Mouse (Mus musculus) heart, embryonic 10.5 days (tissue): ENCODE measurements at regions not wholly inside any gene's neighbourhood (a gene's known extent, or its start where the extent isn't known, plus 50 kb on each side); places are given as distances from the start of the nearest gene placed in this dataset.
A peak's percentile ranks its signal among the peaks of the same experiment; 100 is the strongest.

Source experiments
- DNase-seq: peaks from one replicate; pipeline ENCODE4 v3.0.0-alpha.2; 2017; ENCODE audit warnings: low spot score
- H3K27ac ChIP-seq: fragments of 300-500 bp; sonication (generic); 2 replicates; pipeline ENCODE4 v1.5.1; 2016; ENCODE audit warnings: mild to moderate bottlenecking
- H3K27me3 ChIP-seq: fragments of 300-500 bp; sonication (generic); 2 replicates; pipeline ENCODE4 v1.6.1; 2016; ENCODE audit warnings: mild to moderate bottlenecking; ENCODE audit not compliant: poor library complexity, insufficient read depth, severe bottlenecking
- H3K36me3 ChIP-seq: fragments of 300-500 bp; sonication (generic); 2 replicates; pipeline ENCODE4 v1.6.1; 2016; ENCODE audit warnings: mild to moderate bottlenecking, moderate library complexity
- H3K4me1 ChIP-seq: fragments of 300-500 bp; sonication (generic); 2 replicates; pipeline ENCODE4 v1.6.1; 2016; ENCODE audit warnings: mild to moderate bottlenecking
- H3K4me3 ChIP-seq: fragments of 300-500 bp; sonication (generic); 2 replicates; pipeline ENCODE4 v1.5.1; 2016; ENCODE audit warnings: mild to moderate bottlenecking, moderate library complexity
- H3K9me3 ChIP-seq: fragments of 300-500 bp; sonication (generic); 2 replicates; pipeline ENCODE4 v1.6.1; 2016; ENCODE audit warnings: mild to moderate bottlenecking, moderate library complexity
- WGBS: fragments of 180-500 bp; shearing (Covaris S2); methylation state at CpG from one replicate; pipeline ENCODE4 v1.1.7; 2016; 5-methylcytosine and 5-hydroxymethylcytosine counted together

DNA sequence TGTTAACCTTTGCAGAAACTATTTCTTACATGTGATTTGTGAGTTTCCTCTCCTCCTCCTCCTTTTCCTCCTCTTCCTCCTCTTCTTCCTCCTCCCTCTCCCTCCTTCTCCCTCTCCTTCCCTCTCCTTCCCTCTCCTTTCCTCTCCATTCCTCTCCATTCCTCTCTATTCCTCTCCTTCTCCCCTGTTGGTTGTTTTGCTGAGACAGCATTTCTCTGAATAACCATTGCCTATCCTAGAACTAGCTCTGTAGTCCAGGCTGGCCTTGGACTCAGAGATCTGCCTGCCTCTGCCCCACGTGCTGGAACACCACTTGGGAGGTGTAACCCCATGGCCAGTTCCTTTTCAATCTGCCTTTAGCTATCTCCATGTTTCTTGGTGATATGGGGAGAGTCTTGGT lies 133.7 kb upstream of the Gdnf start:
- Histone ChIP-seq H3K27me3 (no peaks in the 10 kb centered on the region), H3K4me3 (no peak overlapping the region), H3K9me3 (no peaks in the 10 kb centered on the region), H3K36me3 (no peaks in the 10 kb centered on the region), H3K4me1 (no peaks in the 10 kb centered on the region), H3K27ac (no peak overlapping the region)
- no peak for DNase-seq
- WGBS: 56% methylated on average over 1 of the region's 1 CpGs

DNA sequence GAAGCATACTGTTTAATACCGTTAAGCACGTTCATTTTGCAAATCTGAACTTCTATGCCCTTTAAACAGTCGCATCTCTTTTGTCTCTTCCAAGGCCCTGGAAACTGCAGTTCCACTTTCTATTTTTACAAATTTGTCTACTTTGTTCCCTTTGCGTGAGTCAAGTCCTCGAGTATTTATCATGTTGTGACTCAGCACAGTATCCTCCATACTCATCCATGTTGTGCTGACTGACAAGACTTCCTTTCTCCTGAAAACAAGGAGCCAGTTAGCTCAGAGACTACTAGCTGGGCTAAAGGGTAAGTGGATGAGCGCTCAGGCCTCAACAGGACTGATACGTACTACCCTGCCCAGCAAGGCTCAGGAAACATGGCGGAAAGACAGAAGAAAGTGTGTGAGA lies 131.9 kb upstream of the Gdnf start:
- WGBS: 83% methylated on average over 8 of the region's 8 CpGs
- Histone ChIP-seq H3K4me3 (no peak overlapping the region), H3K4me1 (peaks cover 7% of the 10 kb centered on the region), H3K27me3 (no peaks in the 10 kb centered on the region), H3K9me3 (no peaks in the 10 kb centered on the region), H3K27ac (no peak overlapping the region), H3K36me3 (no peaks in the 10 kb centered on the region)
- DNase-seq: no peak

DNA sequence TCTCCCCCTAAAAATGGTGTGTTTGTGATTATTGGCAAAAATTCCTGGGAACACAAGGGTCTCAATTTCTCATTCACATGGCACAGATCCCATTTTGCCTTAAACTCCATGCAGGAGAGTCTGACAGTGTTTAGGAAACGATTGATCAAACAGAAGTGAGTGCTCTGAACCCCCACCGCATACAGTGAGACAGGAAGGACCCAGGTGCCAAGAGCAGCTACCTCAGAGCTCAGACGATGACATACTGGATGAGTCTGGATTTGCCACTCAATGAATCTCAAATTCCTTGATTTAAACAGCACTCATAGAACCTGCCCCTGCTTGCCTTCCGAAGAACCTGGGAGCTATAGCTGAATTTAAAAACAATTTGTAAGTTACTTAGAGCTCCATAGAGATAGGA lies 129.6 kb upstream of the Gdnf start:
- peaks cover 7% of the 10 kb centered on the region for H3K4me1 ChIP-seq
- H3K36me3 ChIP-seq: no peaks in the 10 kb centered on the region
- no peaks in the 10 kb centered on the region for H3K9me3 ChIP-seq
- no peak overlapping the region for H3K4me3 ChIP-seq
- no peak for DNase-seq
- no peak overlapping the region for H3K27ac ChIP-seq
- no peaks in the 10 kb centered on the region for H3K27me3 ChIP-seq
- WGBS: 67% methylated on average over 4 of the region's 4 CpGs

DNA sequence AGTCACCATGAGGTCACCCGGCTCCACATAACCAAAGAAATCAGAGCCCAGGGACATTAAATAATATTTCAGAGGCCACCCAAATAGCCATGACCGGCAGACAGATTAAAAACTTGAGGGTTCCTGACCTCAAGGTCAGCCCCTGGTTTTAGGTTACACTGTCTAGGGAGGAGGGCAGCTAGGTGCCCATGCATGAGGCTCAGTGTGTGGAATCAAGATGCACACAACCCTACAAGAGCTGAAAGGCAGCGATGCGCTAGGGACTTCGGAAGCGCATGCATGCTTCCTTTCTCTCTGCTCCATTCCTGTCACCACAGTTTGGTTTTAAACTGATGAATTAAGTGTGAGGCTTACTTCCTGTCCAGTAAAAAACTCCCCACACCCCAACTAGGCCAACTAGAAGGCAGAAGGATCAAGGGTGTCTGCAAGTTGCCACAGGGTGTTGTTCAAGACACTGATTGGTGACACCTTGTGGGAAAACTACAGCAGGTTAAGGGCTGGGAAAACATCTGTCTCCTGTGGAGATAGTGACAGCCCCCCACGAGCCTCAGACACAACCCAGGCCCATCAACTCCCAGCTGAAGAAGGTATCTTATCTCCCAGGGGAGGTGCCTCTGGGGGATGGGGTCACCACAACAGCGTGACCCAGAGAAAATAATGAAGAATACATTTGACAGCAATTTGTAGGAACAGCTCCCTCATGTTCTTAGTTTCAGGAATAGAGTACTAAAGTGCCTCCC lies 127.2 kb upstream of the Gdnf start:
- no peak for DNase-seq
- Histone ChIP-seq H3K4me1 (peaks cover 7% of the 10 kb centered on the region), H3K27me3 (no peaks in the 10 kb centered on the region), H3K27ac (no peak overlapping the region), H3K4me3 (no peak overlapping the region), H3K9me3 (no peaks in the 10 kb centered on the region), H3K36me3 (no peaks in the 10 kb centered on the region)
- 36% methylated on average over 8 of the region's 8 CpGs for WGBS

DNA sequence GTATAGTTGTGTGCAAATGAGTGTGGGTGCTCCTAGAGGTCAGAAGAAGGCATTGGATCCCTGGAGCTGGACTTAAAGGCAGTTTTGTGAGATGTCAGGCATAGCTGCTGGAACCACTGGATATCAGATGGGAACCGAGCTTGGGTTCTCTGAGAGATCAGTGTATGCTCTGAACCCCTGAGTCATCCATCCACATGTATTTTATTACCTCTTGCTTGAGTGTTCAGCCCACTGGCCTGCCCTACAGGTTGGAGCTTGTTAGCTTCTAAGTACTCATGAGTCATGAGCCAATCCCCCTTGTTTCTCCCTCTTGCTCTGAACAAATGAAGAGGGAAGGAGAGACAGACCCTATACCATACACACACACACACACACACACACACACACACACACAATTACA lies 119.4 kb upstream of the Gdnf start:
- no peaks in the 10 kb centered on the region for H3K4me1 ChIP-seq
- no peaks in the 10 kb centered on the region for H3K27me3 ChIP-seq
- H3K36me3 ChIP-seq: no peaks in the 10 kb centered on the region
- no peak for DNase-seq
- WGBS: 64% methylated on average over 1 of the region's 1 CpGs
- no peaks in the 10 kb centered on the region for H3K9me3 ChIP-seq
- H3K27ac ChIP-seq: no peak overlapping the region
- no peak overlapping the region for H3K4me3 ChIP-seq

DNA sequence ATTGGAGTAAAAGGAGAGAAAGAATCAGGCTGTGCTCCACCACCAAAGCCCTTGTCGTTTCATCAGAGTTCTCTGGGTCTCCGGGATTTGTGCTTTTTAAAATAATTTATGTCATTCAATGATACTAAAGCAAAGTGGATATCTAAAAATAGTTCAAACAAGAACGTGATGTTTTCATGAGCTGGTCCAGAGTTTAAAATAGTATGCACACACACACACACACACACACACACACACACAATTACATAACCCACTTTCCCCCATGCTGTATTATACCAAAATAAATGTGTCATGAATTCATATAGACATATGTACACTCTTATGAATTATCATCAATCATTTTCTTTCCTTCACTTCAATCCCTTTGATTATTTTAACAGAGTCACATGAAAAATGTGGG lies 118.5 kb upstream of the Gdnf start:
- Histone ChIP-seq H3K4me1 (no peaks in the 10 kb centered on the region), H3K36me3 (no peaks in the 10 kb centered on the region), H3K9me3 (no peaks in the 10 kb centered on the region), H3K27ac (no peak overlapping the region), H3K4me3 (no peak overlapping the region), H3K27me3 (no peaks in the 10 kb centered on the region)
- 74% methylated on average over 3 of the region's 3 CpGs for WGBS
- DNase-seq: no peak

DNA sequence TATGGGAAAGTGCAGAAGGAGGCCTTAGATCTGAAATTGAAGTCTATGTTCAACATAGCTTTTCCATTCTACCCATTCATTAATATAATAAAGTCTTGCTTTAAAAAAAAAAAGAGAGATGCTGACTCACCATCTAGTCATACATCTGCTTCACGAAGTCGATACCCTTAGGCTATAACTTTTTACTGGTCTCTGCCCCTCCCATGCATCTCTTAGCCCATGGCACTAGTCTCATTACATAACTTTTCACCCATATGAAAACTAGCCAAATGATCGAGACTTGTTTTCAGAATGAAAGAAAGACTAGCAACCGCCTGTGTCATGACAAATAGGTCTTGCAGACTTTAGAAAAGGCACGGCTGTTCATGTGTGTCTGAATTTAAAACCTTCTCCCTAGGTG lies 116.6 kb upstream of the Gdnf start:
- WGBS: 86% methylated on average over 5 of the region's 5 CpGs
- Histone ChIP-seq H3K9me3 (no peaks in the 10 kb centered on the region), H3K4me1 (no peaks in the 10 kb centered on the region), H3K4me3 (no peak overlapping the region), H3K36me3 (no peaks in the 10 kb centered on the region), H3K27ac (no peak overlapping the region), H3K27me3 (no peaks in the 10 kb centered on the region)
- no peak for DNase-seq

DNA sequence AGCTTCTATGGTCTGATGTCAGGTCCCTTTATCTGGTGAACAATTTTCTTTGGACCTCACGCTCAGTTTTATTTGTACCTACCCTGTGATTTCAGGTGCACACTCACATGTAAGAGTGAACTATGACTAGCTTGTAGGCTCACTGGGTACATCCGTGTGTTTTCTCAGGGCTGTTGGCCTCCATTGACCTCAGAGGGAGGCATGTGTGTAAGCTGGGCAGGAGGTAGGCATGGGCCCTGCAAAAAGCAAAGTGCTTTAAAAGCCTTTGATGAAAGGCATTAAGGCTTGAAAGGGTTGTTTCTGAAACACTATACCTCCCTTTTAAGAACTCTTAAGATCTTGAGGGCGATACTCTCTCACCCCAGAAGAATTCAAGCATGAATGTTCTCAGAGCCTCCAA lies 112.9 kb upstream of the Gdnf start:
- WGBS: 61% methylated on average over 3 of the region's 3 CpGs
- Histone ChIP-seq H3K9me3 (no peaks in the 10 kb centered on the region), H3K36me3 (no peaks in the 10 kb centered on the region), H3K4me1 (no peaks in the 10 kb centered on the region), H3K27ac (no peak overlapping the region), H3K4me3 (no peak overlapping the region), H3K27me3 (no peaks in the 10 kb centered on the region)
- DNase-seq: no peak

DNA sequence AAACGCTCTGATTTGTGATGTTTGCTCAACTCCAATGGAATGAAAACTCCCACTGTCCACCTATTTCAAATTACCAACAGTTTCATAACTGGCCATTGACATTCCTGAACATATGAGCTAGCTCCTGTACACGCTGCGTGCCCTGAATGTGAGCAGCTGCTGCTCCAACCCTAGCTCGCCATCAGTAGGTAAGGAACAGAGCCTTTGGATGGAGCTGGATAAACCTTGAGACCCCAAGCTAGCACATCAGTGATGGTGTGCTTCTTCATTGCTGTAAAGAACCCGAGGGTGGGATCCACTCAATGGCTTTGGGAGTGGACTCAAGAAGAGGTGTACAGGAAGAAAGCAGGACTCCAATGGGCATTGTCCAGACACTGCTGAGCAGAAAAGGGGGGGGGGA lies 101.8 kb upstream of the Gdnf start:
- Histone ChIP-seq H3K9me3 (no peaks in the 10 kb centered on the region), H3K27me3 (no peaks in the 10 kb centered on the region)
- DNase-seq: peak; percentile 74

DNA sequence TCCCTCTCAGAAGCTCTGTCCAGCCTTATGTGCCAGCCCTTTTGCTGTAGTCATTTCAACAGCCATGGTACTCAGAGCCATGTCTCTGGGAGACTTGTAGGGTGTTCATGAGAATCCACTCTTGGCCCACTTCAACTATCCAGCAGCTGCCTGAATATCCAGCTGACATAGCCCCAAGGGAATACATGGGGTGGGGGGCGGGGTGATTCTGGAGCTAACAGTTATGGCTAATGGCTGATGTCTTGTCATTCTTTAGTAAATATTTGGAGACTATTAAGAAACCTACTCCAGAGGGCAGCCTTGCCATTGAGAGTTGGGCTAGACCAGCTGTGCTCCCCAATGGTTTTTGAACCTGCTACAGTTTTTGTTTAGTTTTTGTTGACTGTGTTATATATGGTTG lies 96.0 kb upstream of the Gdnf start:
- Histone ChIP-seq H3K36me3 (no peaks in the 10 kb centered on the region), H3K9me3 (no peaks in the 10 kb centered on the region), H3K27ac (no peak overlapping the region), H3K4me1 (no peaks in the 10 kb centered on the region), H3K4me3 (no peak overlapping the region), H3K27me3 (no peaks in the 10 kb centered on the region)
- WGBS: 86% methylated on average over 1 of the region's 1 CpGs
- peak; percentile 45 for DNase-seq

More for the DNA sequence above, 101.8 kb upstream of the Gdnf start:
- H3K4me3 ChIP-seq: no peak overlapping the region
- H3K36me3 ChIP-seq: no peaks in the 10 kb centered on the region
- no peaks in the 10 kb centered on the region for H3K4me1 ChIP-seq
- no peak overlapping the region for H3K27ac ChIP-seq
- WGBS: 83% methylated on average over 5 of the region's 5 CpGs

DNA sequence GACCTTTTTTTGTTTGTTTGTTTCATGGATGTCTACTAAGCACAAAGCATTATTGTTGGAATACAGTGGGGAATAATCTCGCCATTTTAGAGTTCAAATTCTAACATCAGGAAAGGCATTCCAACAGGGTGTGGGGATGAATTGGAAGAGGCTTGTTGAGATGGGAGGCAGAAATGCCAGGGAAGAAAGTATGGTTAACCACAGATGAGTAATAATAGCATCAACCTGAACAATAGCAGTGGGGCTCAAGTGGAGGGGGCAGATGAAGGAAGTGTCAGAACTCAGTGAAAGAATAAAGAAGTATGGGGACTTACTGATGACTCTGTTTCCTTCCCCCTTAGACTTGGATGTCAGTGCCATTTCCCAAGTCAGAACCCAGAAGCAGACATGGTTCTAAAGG lies 94.5 kb upstream of the Gdnf start:
- WGBS: 81% methylated on average over 1 of the region's 1 CpGs
- H3K27ac ChIP-seq: no peak overlapping the region

DNA sequence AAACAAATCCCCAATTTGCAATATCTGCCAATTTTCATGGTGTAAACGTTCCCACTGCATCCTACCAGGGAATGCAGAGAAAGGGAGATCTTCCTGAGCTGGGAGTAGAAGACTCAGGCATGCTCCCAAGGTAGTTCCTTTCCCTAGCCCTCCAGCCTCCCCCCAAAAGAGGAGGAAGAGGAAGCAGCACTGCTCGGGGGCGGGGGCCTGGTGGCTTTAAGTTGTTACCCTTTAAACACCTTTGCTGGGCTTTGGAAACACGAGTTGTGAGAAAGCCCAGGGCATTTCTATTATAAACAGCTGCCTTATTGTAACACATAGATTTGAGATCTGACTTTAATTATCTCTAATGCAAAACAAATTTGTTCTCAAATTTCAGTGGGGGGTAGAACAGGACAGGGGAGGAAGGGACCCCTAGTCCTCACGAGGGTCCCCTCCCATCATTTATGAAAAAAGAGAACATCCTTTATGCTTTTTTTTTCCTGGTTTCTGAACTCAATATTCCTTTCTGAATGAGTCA lies 87.4 kb upstream of the Gdnf start:
- WGBS: 39% methylated on average over 5 of the region's 5 CpGs
- no peaks in the 10 kb centered on the region for H3K4me1 ChIP-seq
- no peaks in the 10 kb centered on the region for H3K36me3 ChIP-seq
- H3K9me3 ChIP-seq: no peaks in the 10 kb centered on the region
- H3K4me3 ChIP-seq: no peak overlapping the region
- DNase-seq: no peak
- no peaks in the 10 kb centered on the region for H3K27me3 ChIP-seq
- H3K27ac ChIP-seq: no peak overlapping the region

More for the DNA sequence above, 94.5 kb upstream of the Gdnf start:
- H3K27me3 ChIP-seq: no peaks in the 10 kb centered on the region
- no peaks in the 10 kb centered on the region for H3K4me1 ChIP-seq
- H3K9me3 ChIP-seq: no peaks in the 10 kb centered on the region
- no peak overlapping the region for H3K4me3 ChIP-seq
- no peaks in the 10 kb centered on the region for H3K36me3 ChIP-seq
- DNase-seq: no peak

DNA sequence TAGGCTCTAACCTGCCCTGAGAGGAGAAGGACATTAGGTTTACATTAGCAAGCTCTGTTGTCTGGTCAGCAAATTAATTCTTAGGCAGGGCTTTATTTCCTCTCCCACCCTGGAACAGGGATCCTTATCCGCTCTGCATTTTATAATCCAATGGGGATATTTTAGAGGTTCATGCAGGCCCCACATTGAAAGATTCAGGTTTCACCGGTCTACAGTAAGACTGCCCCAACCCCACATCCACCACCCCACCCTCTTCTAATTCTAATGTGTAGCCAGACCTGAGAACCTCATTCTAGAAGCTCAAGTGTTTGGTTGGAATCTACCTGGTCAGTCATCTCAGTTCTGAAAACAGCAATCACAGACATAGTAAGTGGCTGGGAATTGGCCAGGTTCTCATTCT lies 86.9 kb upstream of the Gdnf start:
- Histone ChIP-seq H3K4me3 (no peak overlapping the region), H3K4me1 (no peaks in the 10 kb centered on the region), H3K27ac (no peak overlapping the region), H3K27me3 (no peaks in the 10 kb centered on the region), H3K36me3 (no peaks in the 10 kb centered on the region), H3K9me3 (no peaks in the 10 kb centered on the region)
- DNase-seq: no peak
- 89% methylated on average over 2 of the region's 2 CpGs for WGBS

DNA sequence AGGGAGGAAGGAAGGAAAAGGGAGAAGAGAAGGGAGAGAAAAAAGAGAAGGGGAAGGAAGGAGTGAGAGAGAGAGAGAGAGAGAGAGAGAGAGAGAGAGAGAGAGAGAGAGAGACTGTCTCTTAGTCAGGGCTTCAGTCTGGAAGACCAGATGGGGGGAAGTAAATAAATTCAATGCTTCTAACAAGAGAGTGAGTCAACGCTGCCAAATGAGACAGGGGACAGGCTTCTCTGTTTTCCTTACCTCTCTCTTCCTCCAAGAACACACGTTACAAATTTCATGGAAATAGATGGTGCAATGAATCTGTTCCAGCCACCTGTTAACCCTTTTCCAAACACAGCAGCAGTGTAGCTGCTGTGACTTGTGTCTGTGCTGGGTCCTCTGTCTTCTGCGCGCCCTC lies 85.1 kb upstream of the Gdnf start:
- WGBS: 73% methylated on average over 4 of the region's 4 CpGs
- no peak overlapping the region for H3K27ac ChIP-seq
- H3K27me3 ChIP-seq: no peaks in the 10 kb centered on the region
- no peaks in the 10 kb centered on the region for H3K9me3 ChIP-seq
- H3K4me1 ChIP-seq: no peaks in the 10 kb centered on the region
- DNase-seq: no peak
- no peaks in the 10 kb centered on the region for H3K36me3 ChIP-seq
- no peak overlapping the region for H3K4me3 ChIP-seq
